Comparison of ENCODE assay signal across 7 mouse cellular contexts in the genomic region with DNA sequence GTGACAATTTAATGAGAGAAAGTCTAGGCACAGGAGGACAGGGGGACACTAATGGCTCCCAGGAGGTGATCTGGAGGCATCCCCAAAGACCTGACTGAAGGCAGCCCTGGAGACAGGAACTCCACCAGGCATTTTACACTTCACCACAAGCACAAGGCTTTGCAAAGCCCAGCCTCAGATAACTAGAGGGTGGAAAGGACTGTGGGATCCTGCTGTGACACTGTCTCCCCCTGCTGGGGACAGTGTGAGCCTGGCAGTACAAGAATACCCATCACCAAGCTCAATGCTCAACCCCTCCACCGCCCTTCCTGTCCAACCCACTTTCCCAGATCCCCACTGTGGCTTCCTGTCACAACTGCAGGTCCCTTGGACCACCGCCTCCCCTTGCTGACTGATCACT.
DNase-seq lines count a peak whose midpoint lies in the region; ATAC-seq and TF ChIP-seq lines count a peak whose summit lies in the region.

No protein-coding gene starts in this region.

- no peak for TF ChIP-seq EP300 in CH12.LX (IDR thresholded peaks at IDR 0.05; ENCODE audit: low read length)

- no peaks in the 10 kb centered on the region for H3K79me2 ChIP-seq in CH12.LX (replicated peaks; ENCODE audit: control insufficient read depth, extremely low read depth, insufficient read depth, poor library complexity, severe bottlenecking)

- peak; percentile 62 to 78 for TF ChIP-seq CTCF in CH12.LX (conservative IDR thresholded peaks at IDR 0.05 in 1 of 2, IDR thresholded peaks at IDR 0.05 in 1 of 2; ENCODE audit: low read depth in 2 of 2, low read length in 2 of 2)

- no peak overlapping the region for H3K4me2 ChIP-seq in CH12.LX (ENCODE audit: insufficient read depth, low read depth, poor library complexity, severe bottlenecking)
- H3K4me2 ChIP-seq in midbrain, embryonic 15.5 days, result no peak overlapping the region

- H3K9me3 ChIP-seq in CH12.LX (replicated peaks; ENCODE audit: low read length), result no peaks in the 10 kb centered on the region
- H3K9me3 ChIP-seq in midbrain, embryonic 15.5 days, result no peaks in the 10 kb centered on the region

- no peak overlapping the region for H3K4me3 ChIP-seq in CH12.LX (replicated peaks in 1 of 3; ENCODE audit: low read depth in 2 of 3, low read length in 2 of 3, poor library complexity in 1 of 3)
- H3K4me3 ChIP-seq in midbrain, embryonic 15.5 days, result no peak overlapping the region

- in situ Hi-C loops in CH12.LX (cut with MboI; ENCODE audit: low pct_ligation_motif_present, low pct_unique_long_range_greater_than_20kb, low sequenced_read_pairs), result no loop called here

- H3K27ac ChIP-seq in CH12.LX (ENCODE audit: insufficient read depth, low read depth), result no peak overlapping the region
- H3K27ac ChIP-seq in midbrain, embryonic 15.5 days, result no peak overlapping the region

- H3K27me3 ChIP-seq in CH12.LX (replicated peaks), result peaks cover 28% of the 10 kb centered on the region
- H3K27me3 ChIP-seq in midbrain, embryonic 15.5 days (replicated peaks), result no peaks in the 10 kb centered on the region

- TF ChIP-seq POLR2A in CH12.LX (IDR thresholded peaks at IDR 0.05; ENCODE audit: low read depth, low read length), result no peak

- dilution Hi-C loops in CH12.LX (cut with MboI; ENCODE audit: extremely low pct_ligation_motif_present, extremely low pct_unique_long_range_greater_than_20kb, low sequenced_read_pairs), result no loop called here

- H3K9ac ChIP-seq in CH12.LX (ENCODE audit: insufficient read depth, low read depth), result no peak overlapping the region
- H3K9ac ChIP-seq in midbrain, embryonic 15.5 days, result no peak overlapping the region

- H3K36me3 ChIP-seq in CH12.LX (replicated peaks in 1 of 2; ENCODE audit: control insufficient read depth in 1 of 2, insufficient read depth in 1 of 2, low read length in 1 of 2), result no peaks in the 10 kb centered on the region
- no peaks in the 10 kb centered on the region for H3K36me3 ChIP-seq in midbrain, embryonic 15.5 days (replicated peaks)

- peak; percentile 75 for TF ChIP-seq RAD21 in CH12.LX (IDR thresholded peaks at IDR 0.05; ENCODE audit: low read depth, low read length)

- 56% methylated on average over 2 of the region's 2 CpGs for WGBS in midbrain, embryonic 15.5 days

- intact Hi-C loops in heart, postnatal 14 days (cut with DNase I), result no loop called here

- peak; percentile 65 for DNase-seq in CH12.LX (ENCODE audit: extremely low read depth)
- DNase-seq in NIH3T3 (ENCODE audit: low read depth), result peak; percentile 50
- peak; percentile 4 to 23 for DNase-seq in heart, postnatal 14 days
- peak; percentile 68 to 76 for DNase-seq in layer of hippocampus, postnatal 14 days (ENCODE audit: low spot score in 2 of 2)
- DNase-seq in MN1 (ENCODE audit: low spot score), result no peak

- peak; percentile 58; the same call in 1 of the 2 replicates for ATAC-seq in common myeloid progenitor, adult 5-6 weeks (replicated peaks; ENCODE audit: low read depth, poor library complexity, severe bottlenecking)
- 0 out of 2 replicates have a peak, but pooled peaks have one; percentile 52 for ATAC-seq in midbrain, embryonic 15.5 days (replicated peaks)

- H3K4me1 ChIP-seq in CH12.LX (ENCODE audit: control insufficient read depth in 1 of 2, insufficient read depth in 2 of 2), result peaks cover 0 to 7% of the 10 kb centered on the region in 2 experiments; a peak in 1 of 4 replicates
- peaks cover 26% of the 10 kb centered on the region for H3K4me1 ChIP-seq in midbrain, embryonic 15.5 days

TF ChIP-seq in CH12.LX, 34 proteins besides CTCF, POLR2A, EP300 and RAD21:
- TF ChIP-seq SMC3 (IDR thresholded peaks at IDR 0.05; ENCODE audit: low read depth, low read length) (peak; percentile 80), IRF4 (IDR thresholded peaks at IDR 0.05; ENCODE audit: low read depth, low read length) (0 out of 2 replicates have a peak, but pooled peaks have one; percentile 12), NELFE (IDR thresholded peaks at IDR 0.05; ENCODE audit: low read depth, low read length) (no peak)
